Mouse (Mus musculus): ENCODE measurements around the gene Wnk2.

- no peak for TF ChIP-seq GATA1 (IDR thresholded peaks at IDR 0.05; ENCODE audit: low read length)
- TF ChIP-seq TAL1 (IDR thresholded peaks at IDR 0.05; ENCODE audit: low read length): no peak
These were observed 30.3 kb downstream of the Wnk2 start for GRCm38 (mm10) chr13:49117563-49117962.
